Mouse (Mus musculus) forebrain, embryonic 14.5 days (tissue): Measurements from ENCODE around the gene Ebf1. TPM values are rescaled to one million over a fixed set of nuclear protein-coding genes. Genes with fewer than 3 reads are reported as not detected.
A peak's percentile ranks its signal among the peaks of the same experiment; 100 is the strongest.

ENCODE experiments used
- ATAC-seq: fragments of 200-750 bp; cut with Nextera tagmentation; 2 replicates; pipeline ENCODE4 v1.8.0; 2017; ENCODE audit warnings: mild to moderate bottlenecking, moderate library complexity
- DNase-seq: peaks from one replicate; pipeline ENCODE4 v3.0.0-alpha.2; 2015; ENCODE audit warnings: low spot score
- H3K27ac ChIP-seq: fragments of 300-500 bp; sonication (generic); 2 replicates; pipeline ENCODE4 v1.5.1; 2014; ENCODE audit warnings: low read depth, mild to moderate bottlenecking, control low read depth, low read length, moderate library complexity
- H3K27me3 ChIP-seq: fragments of 300-500 bp; sonication (generic); replicated peaks from 2 replicates; pipeline ENCODE4 v1.6.1; 2014; ENCODE audit warnings: low read length, control low read depth, mixed read lengths; ENCODE audit not compliant: control insufficient read depth, insufficient read depth
- H3K36me3 ChIP-seq: fragments of 300-500 bp; sonication (generic); 2 replicates; pipeline ENCODE4 v1.6.1; 2014; ENCODE audit warnings: low read length, control low read depth; ENCODE audit not compliant: control insufficient read depth, insufficient read depth
- H3K4me1 ChIP-seq: fragments of 300-500 bp; sonication (generic); 2 replicates; pipeline ENCODE4 v1.6.1; 2014; ENCODE audit warnings: antibody characterized with exemption, low read length, control low read depth; ENCODE audit not compliant: control insufficient read depth, insufficient read depth
- H3K4me2 ChIP-seq: fragments of 300-500 bp; sonication (generic); 2 replicates; pipeline ENCODE4 v1.6.1; 2014; ENCODE audit warnings: mild to moderate bottlenecking, control low read depth, low read length
- H3K4me3 ChIP-seq: fragments of 300-500 bp; sonication (generic); 2 replicates; pipeline ENCODE4 v1.5.1; 2014; ENCODE audit warnings: low read depth, low read length, control low read depth
- H3K9ac ChIP-seq: fragments of 300-500 bp; sonication (generic); 2 replicates; pipeline ENCODE4 v1.6.1; 2014; ENCODE audit warnings: mild to moderate bottlenecking, low read length, control low read depth, moderate library complexity
- H3K9me3 ChIP-seq: fragments of 300-500 bp; sonication (generic); replicated peaks from 2 replicates; pipeline ENCODE4 v1.6.1; 2016; ENCODE audit warnings: low read length, control low read depth, mixed read lengths; ENCODE audit not compliant: control insufficient read depth
- WGBS: fragments of 180-500 bp; shearing (Covaris S2); extraction: QIAGEN DNeasy Blood & Tissue Kit; methylation state at CpG from one replicate; pipeline ENCODE4 v1.1.7; 2014; 5-methylcytosine and 5-hydroxymethylcytosine counted together
- polyA plus RNA-seq: library from polyadenylated mRNA; unstranded; fragments of >200 nt; fragmentation: Nextera tagmentation; extraction: Ambion mirVana; gene quantifications from 2 replicates; pipeline ENCODE4 v1.2.1, GENCODE M21; 2014

The Ebf1 gene
- polyA plus RNA-seq, 1 experiment from 2014 or later = 30.7 TPM

DNA sequence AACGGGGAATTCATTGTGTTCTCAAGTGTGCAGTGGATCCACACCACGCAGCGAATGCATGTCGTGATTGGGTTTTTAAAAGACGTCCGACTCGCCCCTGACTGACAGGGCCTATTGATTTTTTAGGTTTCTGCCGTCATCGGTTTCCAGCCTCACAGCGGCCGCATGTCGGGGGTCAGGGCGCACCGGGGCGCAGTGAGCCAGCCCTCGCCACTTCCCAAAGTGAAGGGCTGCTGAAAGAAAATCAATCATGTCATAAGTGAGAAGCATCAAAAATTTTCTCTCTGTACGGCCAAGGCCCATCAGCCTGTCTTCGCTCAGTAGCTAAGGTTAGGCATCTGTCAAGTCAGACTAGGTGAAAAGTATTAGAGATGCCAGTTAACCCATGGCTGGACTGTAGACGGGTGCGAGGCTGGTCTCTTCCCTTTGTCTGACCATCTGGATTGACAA, 124.0 kb downstream of the Ebf1 start:
- no peak overlapping the region for H3K9ac ChIP-seq
- ATAC-seq = peak; percentile 24; the same call in 1 of the 2 replicates
- peak overlapping the region; percentile 20; the same call in 1 of the 2 replicates for H3K4me2 ChIP-seq
- H3K27ac ChIP-seq = no peak overlapping the region
- H3K36me3 ChIP-seq = no peaks in the 10 kb centered on the region
- no peaks in the 10 kb centered on the region for H3K9me3 ChIP-seq
- 0 out of 2 replicates have a peak, but pooled peaks cover 3% of the 10 kb centered on the region for H3K27me3 ChIP-seq
- no peak for DNase-seq
- WGBS = 37% methylated on average over 20 of the region's 20 CpGs
- H3K4me3 ChIP-seq = no peak overlapping the region
- H3K4me1 ChIP-seq = peaks cover 8% of the 10 kb centered on the region

DNA sequence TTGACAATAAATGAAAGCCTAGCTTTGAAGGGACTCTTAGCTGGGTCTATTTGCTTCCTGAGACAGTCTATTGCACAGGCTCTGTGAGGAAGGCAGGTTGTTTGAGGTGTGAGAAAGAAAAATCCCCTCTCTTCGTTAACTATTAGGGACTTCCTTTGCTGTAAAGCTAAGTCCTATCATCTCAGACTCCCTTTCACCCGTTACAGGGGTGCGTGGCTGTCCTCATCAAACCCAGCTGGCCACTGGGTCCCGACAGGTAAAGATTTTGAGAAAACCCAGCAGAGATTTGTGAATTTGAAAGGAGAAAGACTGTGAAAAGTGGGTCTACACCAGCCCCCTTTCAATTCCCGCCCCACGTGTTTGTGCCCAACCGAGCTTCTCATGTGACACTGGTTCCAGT, 127.3 kb downstream of the Ebf1 start:
- Histone ChIP-seq H3K4me1 (peaks cover 8% of the 10 kb centered on the region), H3K4me3 (no peak overlapping the region), H3K9me3 (no peaks in the 10 kb centered on the region), H3K36me3 (no peaks in the 10 kb centered on the region), H3K4me2 (no peak overlapping the region), H3K9ac (no peak overlapping the region), H3K27me3 (peaks cover 6% of the 10 kb centered on the region; the same call in 1 of the 2 replicates), H3K27ac (no peak overlapping the region)
- ATAC-seq = no peak
- WGBS = 50% methylated on average over 7 of the region's 7 CpGs
- DNase-seq = no peak

DNA sequence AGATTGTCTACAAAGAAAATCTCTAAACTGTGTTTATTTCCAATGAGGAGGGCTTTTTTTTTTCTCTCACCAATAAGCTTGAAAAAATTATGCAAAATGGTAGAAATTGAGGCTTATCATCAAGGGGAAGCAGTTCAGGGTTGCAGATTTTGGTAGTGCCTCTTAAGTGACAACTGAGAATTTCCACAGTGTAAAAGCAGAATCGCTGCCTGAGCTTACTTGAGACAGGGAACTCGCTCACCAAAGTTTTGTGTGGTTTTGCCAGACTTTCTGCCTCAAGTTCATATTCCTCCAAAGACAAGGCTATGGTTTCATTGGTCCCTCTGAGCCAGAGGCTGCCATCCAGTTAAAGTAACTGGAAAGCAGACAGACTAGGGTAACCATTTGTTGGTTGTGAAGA, 128.8 kb downstream of the Ebf1 start:
- no peak overlapping the region for H3K4me2 ChIP-seq
- ATAC-seq (no peak), DNase-seq (no peak)
- no peak overlapping the region for H3K27ac ChIP-seq
- H3K9me3 ChIP-seq = no peaks in the 10 kb centered on the region
- H3K36me3 ChIP-seq = no peaks in the 10 kb centered on the region
- WGBS = 92% methylated on average over 2 of the region's 2 CpGs
- H3K4me3 ChIP-seq = no peak overlapping the region
- H3K27me3 ChIP-seq = peaks cover 6% of the 10 kb centered on the region; the same call in 1 of the 2 replicates
- peaks cover 1% of the 10 kb centered on the region; the same call in 1 of the 2 replicates for H3K4me1 ChIP-seq
- no peak overlapping the region for H3K9ac ChIP-seq

DNA sequence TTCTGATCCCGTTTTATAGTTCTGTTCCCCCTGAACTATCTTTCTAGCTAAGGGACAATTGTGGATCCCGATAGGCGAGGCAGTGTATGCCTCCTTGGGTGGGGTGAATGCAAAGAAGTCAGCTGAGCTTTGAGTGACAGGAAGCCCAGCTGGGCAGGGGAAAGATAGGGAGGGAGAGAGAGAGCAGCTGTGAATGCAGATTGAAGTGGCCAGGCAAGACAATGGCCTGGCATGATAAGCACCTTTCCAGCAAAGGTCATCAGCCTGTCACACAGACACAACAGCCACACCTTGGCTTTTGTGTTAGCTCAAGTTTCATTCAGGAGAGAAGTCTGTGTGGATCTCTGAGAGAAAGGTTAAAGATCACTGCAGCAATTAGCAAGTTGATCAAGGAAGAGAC, 129.6 kb downstream of the Ebf1 start:
- ATAC-seq = no peak
- no peak for DNase-seq
- Histone ChIP-seq H3K4me2 (no peak overlapping the region), H3K4me1 (no peaks in the 10 kb centered on the region), H3K9ac (no peak overlapping the region), H3K27ac (no peak overlapping the region), H3K27me3 (peaks cover 6% of the 10 kb centered on the region; the same call in 1 of the 2 replicates), H3K9me3 (no peaks in the 10 kb centered on the region), H3K4me3 (no peak overlapping the region), H3K36me3 (no peaks in the 10 kb centered on the region)
- 25% methylated on average over 3 of the region's 3 CpGs for WGBS

DNA sequence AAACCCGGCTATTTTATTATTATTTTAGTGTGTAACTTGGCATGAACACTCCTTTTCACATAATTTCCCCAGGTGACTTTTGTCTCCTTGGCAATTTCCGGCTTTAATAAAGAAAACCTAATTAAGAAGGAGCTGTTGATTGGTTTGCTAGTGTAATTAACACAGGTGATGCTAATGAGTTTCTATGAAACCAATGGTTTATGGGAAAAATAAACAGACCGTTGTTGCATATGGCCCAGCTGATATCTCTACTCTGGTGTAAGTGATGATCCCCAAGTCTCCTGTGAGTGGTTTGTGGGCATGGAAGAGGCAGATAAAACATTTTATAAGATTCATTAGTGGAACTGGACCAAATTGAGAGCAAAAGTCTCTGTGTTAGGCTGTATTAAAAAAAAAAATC, 132.2 kb downstream of the Ebf1 start:
- Histone ChIP-seq H3K9me3 (no peaks in the 10 kb centered on the region), H3K27me3 (peaks cover 6% of the 10 kb centered on the region; the same call in 1 of the 2 replicates), H3K9ac (no peak overlapping the region), H3K4me1 (no peaks in the 10 kb centered on the region), H3K36me3 (no peaks in the 10 kb centered on the region), H3K27ac (no peak overlapping the region), H3K4me2 (no peak overlapping the region), H3K4me3 (no peak overlapping the region)
- DNase-seq = no peak
- no peak for ATAC-seq
- WGBS = 43% methylated on average over 3 of the region's 3 CpGs

DNA sequence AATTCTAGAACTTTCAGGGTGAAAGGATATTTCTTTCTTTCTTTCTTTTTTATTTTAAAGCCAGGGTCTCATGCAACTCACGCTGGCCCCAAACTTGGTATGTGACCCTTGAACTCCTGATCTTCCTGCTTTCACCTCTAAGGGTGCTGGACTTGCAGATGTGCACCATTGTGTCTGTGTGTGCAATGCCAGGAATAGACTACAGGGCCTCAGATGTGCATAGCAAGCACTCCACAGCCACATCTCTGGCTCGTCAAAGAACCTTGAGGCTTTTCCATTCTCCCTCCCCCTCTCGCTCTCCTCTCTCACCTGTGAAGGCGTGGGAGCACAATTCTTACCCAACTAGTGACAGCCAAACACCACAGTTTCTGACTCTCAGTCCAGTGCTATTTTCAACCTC, 137.2 kb downstream of the Ebf1 start:
- WGBS = 85% methylated on average over 4 of the region's 4 CpGs
- Histone ChIP-seq H3K27ac (no peak overlapping the region; the same call in 1 of the 2 replicates), H3K4me1 (no peaks in the 10 kb centered on the region), H3K36me3 (no peaks in the 10 kb centered on the region), H3K4me2 (no peak overlapping the region), H3K9ac (no peak overlapping the region), H3K27me3 (peaks cover 6% of the 10 kb centered on the region; the same call in 1 of the 2 replicates), H3K9me3 (no peaks in the 10 kb centered on the region), H3K4me3 (no peak overlapping the region)
- no peak for DNase-seq
- no peak for ATAC-seq

DNA sequence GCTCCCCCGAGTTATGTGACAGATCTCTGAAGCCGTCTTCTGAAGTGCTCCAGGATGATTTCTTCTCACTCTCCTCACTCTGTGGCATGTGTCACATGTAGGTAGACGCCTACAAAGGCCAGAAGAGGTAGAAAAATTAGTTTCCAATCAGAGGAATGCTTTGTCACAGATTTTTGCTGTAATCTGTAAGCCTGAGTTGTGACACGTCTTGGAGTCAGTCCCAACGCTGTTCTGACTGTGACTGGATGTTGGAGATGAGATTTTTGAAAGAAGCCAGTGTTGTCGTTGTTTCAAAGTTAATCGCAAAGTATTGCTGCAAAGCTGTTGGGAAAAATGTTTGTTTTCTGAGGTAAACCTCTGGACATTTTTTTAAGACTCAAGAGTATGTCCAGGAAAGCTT, 139.2 kb downstream of the Ebf1 start:
- 85% methylated on average over 7 of the region's 7 CpGs for WGBS
- H3K27ac ChIP-seq = no peak overlapping the region
- H3K27me3 ChIP-seq = peaks cover 9% of the 10 kb centered on the region; the same call in 1 of the 2 replicates
- no peak overlapping the region for H3K4me2 ChIP-seq
- no peak for DNase-seq
- no peak for ATAC-seq
- 0 out of 2 replicates have a peak, but pooled peaks cover 4% of the 10 kb centered on the region for H3K4me1 ChIP-seq
- no peak overlapping the region for H3K4me3 ChIP-seq
- H3K36me3 ChIP-seq = no peaks in the 10 kb centered on the region
- no peak overlapping the region for H3K9ac ChIP-seq
- H3K9me3 ChIP-seq = no peaks in the 10 kb centered on the region

DNA sequence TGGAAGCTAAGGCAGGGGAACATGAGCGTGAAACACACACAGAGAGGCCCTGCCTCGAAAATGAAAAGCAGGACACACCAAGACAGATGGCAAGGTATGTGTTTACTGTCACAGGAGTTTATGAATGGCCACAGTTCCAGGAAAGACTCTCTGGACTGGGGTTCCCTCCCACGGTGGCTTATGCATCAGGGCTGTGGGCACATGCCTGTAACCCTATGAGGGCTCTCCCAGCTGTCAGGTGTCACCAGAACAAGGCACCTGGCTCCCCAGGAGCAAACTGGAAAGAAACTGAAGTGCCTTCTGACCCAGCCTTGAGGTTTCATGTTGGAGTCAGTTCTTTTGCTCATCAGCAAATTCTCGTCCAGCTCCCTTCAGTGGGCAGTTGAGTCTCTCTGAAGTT, 141.7 kb downstream of the Ebf1 start:
- Histone ChIP-seq H3K27ac (no peak overlapping the region), H3K27me3 (peaks cover 24% of the 10 kb centered on the region; the same call in 1 of the 2 replicates), H3K9me3 (no peaks in the 10 kb centered on the region), H3K36me3 (no peaks in the 10 kb centered on the region), H3K4me3 (no peak overlapping the region), H3K4me1 (0 out of 2 replicates have a peak, but pooled peaks cover 7% of the 10 kb centered on the region), H3K9ac (no peak overlapping the region), H3K4me2 (no peak overlapping the region)
- DNase-seq (no peak), ATAC-seq (no peak)
- WGBS = 85% methylated on average over 4 of the region's 4 CpGs

DNA sequence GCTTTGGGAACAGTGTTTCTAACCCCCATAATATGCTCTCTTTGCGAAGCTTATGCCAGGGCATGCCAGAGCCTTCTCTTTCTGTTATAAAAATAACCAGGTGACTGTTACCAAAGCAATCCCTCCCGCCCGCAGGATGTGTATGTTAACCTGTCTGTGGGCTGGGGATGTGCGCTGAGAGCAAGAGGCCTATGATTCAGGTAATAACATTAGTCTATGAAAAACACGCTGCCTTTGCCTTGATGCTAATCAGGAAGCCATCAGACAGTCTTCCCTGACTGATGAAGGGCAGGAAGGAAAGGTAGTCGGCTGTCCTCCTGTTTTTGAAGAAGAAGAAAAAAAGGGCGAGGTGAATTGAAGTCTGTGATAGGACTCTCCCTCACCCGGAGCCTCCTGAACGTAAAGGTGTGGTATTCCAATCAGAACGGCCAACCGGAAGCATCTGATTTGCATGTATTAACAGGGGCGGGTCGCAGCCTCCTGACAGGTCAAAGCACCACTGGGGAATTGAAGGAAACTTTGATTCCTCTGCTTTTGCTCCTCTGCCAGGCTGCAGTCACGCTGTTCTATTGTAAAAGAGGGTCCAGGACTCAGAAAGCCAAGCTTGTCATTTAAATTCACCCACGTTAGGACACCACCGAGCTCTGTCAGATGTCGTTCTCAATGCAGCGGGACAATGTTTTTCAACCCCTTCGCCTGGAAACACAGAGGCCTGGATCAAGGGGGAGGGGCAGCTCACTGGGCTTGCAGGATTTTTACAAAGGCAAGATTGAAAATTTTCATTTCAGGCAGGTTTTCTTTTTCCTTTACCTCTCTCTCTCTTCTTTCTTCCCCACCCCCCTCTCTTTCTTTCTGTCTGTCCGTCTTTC, 144.2 kb downstream of the Ebf1 start:
- 0 out of 2 replicates have a peak, but pooled peaks cover 7% of the 10 kb centered on the region for H3K4me1 ChIP-seq
- peak; percentile 46 for DNase-seq
- no peaks in the 10 kb centered on the region for H3K36me3 ChIP-seq
- no peaks in the 10 kb centered on the region for H3K9me3 ChIP-seq
- peak; percentile 46; the same call in 1 of the 2 replicates for ATAC-seq
- H3K4me3 ChIP-seq = no peak overlapping the region
- no peak overlapping the region for H3K27ac ChIP-seq
- 6% methylated on average over 20 of the region's 20 CpGs for WGBS
- H3K4me2 ChIP-seq = peak overlapping the region; percentile 31
- peaks cover 34% of the 10 kb centered on the region; the same call in 1 of the 2 replicates for H3K27me3 ChIP-seq
- no peak overlapping the region for H3K9ac ChIP-seq
